Mouse (Mus musculus) heart, adult 8-10 months (tissue): ENCODE data around the gene Susd4. TPM values are rescaled to one million over a fixed set of nuclear protein-coding genes. Genes with fewer than 3 reads are reported as not detected.

Source experiments
- DNase-seq: peaks from one replicate; pipeline ENCODE4 v3.0.0; 2022; ENCODE audit warnings: low spot score
- total RNA-seq, 4 experiments: library from RNA; stranded (reverse); gene quantifications; 2 replicates each; pipeline ENCODE4 v1.2.4; 2022

Susd4 gene
- total RNA-seq, 4 experiments from 2014 or later, result 0.12 to 0.57 (median 0.28) TPM

- no peak for DNase-seq
These were observed 93.0 kb downstream of the Susd4 start for GRCm38 (mm10) chr1:182856636-182857035.

GRCm38 (mm10) chr1:182861671-182862358, 98.2 kb downstream of the Susd4 start:
- DNase-seq, result no peak

- DNase-seq, result no peak
These were observed 99.7 kb downstream of the Susd4 start for GRCm38 (mm10) chr1:182863396-182863795.

- no peak for DNase-seq
These were observed 104.2 kb downstream of the Susd4 start for GRCm38 (mm10) chr1:182867886-182868285.

- DNase-seq, result peak; percentile 39
These were observed 104.9 kb downstream of the Susd4 start for GRCm38 (mm10) chr1:182868432-182869113.

GRCm38 (mm10) chr1:182869114-182869456, 105.4 kb downstream of the Susd4 start:
- no peak for DNase-seq

GRCm38 (mm10) chr1:182878156-182878555, 114.5 kb downstream of the Susd4 start:
- no peak for DNase-seq

- DNase-seq, result peak; percentile 3
These were observed 115.1 kb downstream of the Susd4 start for GRCm38 (mm10) chr1:182878719-182879118.

GRCm38 (mm10) chr1:182881246-182881645, 117.6 kb downstream of the Susd4 start:
- DNase-seq, result no peak

- DNase-seq, result no peak
These were observed 119.0 kb downstream of the Susd4 start for GRCm38 (mm10) chr1:182882611-182883010.

GRCm38 (mm10) chr1:182895698-182896097, 132.0 kb downstream of the Susd4 start:
- DNase-seq, result peak; percentile 37

GRCm38 (mm10) chr1:182897071-182897470, 133.4 kb downstream of the Susd4 start:
- no peak for DNase-seq

- no peak for DNase-seq
These were observed 134.0 kb downstream of the Susd4 start for GRCm38 (mm10) chr1:182897506-182898138.

GRCm38 (mm10) chr1:182902095-182902494, 138.4 kb downstream of the Susd4 start:
- no peak for DNase-seq

GRCm38 (mm10) chr1:182902906-182903305, 139.2 kb downstream of the Susd4 start:
- DNase-seq, result no peak

- DNase-seq, result no peak
These were observed 142.0 kb downstream of the Susd4 start for GRCm38 (mm10) chr1:182905669-182906068.

GRCm38 (mm10) chr1:182908050-182909036, 144.7 kb downstream of the Susd4 start:
- peak; percentile 94 for DNase-seq

GRCm38 (mm10) chr1:182909066-182909465, 145.4 kb downstream of the Susd4 start:
- no peak for DNase-seq

- DNase-seq, result no peak
These were observed 145.9 kb downstream of the Susd4 start for GRCm38 (mm10) chr1:182909596-182909995.

GRCm38 (mm10) chr1:182912591-182912990, 148.9 kb downstream of the Susd4 start:
- no peak for DNase-seq

- no peak for DNase-seq
These were observed 150.7 kb downstream of the Susd4 start for GRCm38 (mm10) chr1:182914121-182914908.
